Mouse (Mus musculus): ENCODE results near the gene Pyroxd2.
"Not testable (repeated sequence)": the region's sequence is repeated elsewhere in the genome, so short reads cannot be mapped to it uniquely, and the experiment has no call there.

The Pyroxd2 gene

DNA sequence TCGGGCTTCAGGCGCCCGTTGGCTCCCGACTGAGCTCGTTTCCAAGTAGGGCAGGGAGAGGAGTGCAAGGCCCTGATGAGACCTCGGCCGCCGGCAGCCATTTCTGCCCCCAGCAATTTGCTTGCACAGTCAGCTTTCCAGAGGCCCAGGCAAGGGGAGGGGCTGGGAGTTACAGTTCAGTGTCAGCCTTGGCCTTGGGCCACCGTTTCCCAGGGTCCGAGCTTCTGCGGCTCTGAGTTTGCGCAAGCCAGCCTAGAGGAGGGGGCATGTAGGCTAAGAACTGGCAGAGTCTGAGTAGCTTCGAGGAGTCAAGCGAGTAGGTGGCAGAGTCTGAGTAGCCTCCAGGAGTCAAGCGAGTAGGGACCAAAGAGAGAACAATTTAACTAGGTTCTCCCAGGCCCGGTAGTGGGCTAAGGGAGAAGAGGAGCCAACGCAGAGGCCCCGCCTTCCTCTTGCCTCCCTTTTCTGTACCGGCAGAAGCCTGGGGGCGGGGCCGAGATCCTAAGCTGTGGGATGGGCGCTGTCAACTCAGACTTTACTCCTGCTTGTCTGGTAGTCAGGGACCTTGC lies at the start of gene Pyroxd2:
Gene Pyroxd2, minus strand, starts transcription at position 413 of the 569 bp plus-strand sequence.
- peak; percentile 36 for DNase-seq

DNA sequence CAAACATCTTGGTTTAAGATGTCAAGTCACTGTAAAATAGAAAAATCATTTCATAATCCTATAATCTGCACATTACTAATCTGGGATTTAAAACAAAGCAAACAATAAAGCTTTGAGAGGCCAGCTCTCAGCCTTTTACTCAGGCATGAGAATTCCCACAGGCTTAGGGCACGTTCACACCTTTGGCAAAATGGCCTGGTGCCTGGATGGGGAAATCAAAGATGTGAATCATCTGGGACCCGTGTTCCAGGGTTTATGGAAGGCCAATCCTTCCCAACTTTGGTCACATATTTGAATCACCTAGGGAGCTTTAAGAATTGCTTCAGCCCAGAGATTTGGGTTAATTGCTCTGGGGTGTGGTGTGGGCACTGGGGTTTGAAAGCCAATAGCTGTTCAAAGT lies 45.3 kb upstream of the Pyroxd2 start:
- no peak for DNase-seq

DNA sequence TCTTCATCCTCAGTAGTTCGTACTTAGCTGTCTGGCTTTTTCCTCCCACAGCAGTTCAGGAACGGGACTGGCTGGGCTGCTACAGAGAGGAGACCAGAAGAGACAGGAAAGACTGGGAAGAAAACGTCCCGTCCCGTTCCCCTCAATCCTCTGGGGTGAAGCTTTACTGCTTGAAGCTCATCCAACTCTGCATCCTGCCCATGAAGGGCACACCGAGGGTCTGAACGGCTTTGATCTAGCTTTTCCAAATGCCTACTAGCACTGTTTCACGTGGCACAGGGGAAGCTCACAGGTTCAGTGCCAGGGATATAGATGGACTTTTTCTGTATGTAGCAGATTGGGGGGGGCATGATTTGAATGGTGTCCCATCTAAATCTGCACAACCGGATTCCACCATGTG lies 43.2 kb upstream of the Pyroxd2 start:
- DNase-seq, result no peak

DNA sequence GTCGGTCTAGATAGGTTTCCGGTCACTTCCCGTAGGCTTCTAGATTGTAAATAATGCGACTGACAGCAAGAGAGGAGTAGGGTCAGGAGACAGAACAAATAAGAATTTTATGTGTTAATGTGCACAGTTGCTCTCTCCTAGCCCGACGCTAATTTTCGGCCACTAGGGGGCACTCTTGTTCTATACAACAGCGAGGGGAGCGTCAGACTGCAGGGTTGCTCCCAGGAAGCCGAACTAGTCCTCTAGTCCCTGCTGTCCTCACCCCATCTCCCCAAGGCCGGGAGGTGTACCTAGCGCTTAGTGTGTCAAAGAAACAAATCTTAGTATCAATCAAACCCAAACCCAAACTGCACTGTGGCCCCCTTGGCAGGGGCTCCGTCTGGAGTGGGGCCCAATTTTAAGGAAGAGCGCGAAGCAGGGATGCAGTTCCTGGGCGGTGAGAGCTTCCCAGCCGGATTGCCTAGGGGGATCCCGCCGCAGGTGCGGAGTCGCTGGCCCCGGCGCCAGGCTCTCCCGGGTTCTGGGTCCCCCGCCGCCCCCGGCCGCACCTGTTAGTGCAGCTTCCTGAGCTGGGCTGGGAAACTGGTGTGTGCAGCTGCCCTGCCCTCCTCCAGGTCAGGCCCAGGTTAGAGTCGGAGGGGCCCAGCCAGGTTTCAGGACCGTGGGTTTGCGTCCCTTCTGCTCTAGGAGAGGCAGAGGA lies 42.5 kb upstream of the Pyroxd2 start:
- DNase-seq, result peak; percentile 87

DNA sequence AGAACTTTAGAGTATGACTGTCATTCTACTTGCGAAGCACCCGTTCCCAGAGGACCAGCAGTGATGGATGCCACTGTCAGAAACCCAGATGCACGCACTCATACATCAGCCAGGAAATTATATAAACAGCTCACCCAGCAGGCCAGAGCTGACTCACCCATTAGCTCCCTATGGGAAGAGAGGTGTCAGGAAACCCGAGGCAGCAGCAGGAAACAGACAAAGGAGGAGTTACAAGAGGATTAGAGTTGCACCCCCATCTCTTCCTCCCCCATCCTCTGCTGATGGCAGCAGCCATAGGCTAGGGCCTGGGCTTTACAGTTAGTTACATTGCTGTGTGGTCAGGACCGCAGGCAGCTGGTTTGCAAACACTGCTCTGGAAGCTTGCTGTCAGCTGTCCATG lies 35.7 kb upstream of the Pyroxd2 start:
- no peak for DNase-seq

DNA sequence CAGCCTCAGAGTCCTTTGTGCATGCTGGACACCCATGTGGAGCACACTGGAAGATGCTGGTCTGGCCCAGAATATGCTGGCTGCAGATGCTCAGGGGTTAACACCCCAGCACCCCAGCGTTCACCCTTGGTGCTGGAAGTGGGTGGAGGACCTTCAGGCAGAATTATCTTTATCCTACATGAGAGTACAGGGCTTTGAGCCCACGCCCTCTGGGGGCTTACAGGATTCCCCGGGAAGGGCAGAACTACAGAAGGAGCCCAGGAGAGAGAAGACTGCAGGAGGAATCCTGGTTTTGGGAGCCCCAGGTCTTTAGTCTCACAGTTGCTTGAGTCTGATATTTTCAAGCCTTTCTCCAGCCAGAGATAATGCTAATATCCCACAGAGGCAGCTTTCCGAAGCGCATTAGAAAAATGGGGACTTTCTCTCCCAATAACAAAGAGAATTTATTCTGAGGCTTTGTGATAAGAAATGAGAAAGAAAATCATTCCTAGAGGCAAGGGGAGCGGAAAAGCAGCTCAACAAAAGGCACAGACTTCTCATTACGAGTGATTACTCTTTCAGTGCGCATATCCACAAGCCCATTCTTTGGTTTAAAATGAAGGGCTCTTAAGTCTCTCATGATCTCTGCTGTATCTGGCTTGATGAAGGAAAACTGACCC lies 33.1 kb upstream of the Pyroxd2 start:
- DNase-seq, result no peak

DNA sequence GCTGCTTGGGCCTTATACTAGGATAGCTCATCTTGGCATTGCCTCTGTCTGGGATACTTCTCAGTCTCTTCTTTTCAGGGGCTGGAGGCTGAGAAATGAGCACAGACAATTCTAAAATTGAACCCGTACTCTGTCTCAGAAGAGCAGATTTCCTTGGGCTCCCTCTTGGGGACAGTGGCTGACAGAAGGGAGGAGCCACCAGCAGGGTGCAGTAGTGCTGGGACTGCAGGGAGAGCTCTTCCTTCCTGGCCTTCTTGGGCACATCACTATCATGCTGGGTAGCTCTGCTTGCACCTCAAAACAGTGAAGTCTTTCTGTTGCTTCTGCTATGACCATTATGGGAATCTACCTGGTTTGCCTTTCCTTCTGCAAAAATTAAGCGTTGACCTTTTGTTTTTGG lies 32.6 kb upstream of the Pyroxd2 start:
- no peak for DNase-seq

DNA sequence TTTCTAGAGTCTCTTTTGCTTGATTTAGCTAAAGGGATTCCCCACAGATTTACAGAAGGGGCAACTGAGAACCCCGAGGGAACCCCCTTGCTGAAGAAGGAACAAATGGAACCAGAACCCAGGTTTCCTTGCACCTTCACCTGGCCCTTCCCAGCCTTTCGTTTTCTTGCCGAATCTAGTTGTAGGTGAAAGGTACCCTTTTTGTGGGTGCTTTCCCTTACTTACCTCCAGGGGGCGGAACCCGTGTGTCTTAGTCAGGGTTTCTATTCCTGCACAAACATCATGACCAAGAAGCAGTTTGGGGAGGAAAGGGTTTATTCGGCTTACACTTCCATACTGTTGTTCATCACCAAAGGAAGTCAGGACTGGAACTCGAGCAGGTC lies 27.6 kb upstream of the Pyroxd2 start:
- DNase-seq, result not testable (repeated sequence)

DNA sequence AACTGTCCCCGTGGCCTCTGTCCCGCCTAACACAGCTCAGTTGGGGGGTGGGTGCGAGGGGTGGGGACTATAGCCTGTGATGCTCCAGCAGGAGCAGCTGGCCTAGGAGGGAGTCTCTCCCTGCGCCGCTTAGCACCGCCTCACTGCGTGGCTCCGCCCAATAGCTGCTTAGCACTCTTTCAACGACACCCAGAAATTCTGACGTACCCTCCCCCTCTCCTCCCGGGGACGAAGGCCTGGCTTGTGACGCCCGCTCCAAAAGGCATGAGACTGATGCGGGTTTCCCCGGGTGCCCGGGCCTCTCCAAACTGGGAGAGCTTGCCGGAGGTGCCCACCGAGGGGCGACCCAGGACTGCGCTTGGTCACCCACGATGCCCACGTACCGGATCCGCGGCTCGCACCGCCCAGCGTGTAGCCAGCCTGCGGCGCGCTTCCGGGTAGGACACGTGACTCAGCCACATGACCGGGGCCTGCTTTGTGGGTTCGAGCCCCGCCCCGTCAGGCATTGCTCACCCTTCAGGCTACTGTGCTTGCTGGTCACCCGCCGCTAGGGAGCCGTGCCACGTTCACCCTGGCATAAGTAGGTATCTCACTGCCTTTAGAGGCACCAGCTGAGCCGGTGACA lies 27.1 kb upstream of the Pyroxd2 start, which contains the start of gene Hps1:
Gene Hps1, minus strand, starts transcription at position 448 of the 625 bp plus-strand sequence.
- DNase-seq, result peak; percentile 84

DNA sequence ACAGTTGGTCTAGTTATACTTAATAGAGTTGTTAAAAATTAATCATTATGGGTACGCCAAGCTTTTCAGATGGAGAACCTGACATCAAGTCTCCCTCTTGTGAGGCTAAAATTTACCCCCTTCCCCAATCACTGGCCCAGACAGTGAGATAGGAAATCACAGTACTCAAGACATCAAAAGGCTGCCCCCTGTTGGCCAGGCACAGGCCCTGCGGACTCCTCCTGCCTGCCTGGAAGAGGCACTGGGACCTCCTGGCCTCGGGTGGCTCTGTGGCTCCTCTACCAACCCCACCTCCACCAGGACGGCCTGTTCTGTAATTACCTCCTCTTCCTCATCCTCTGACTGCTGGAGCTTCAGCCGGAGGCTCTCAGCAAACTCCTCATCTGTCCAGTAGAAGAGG lies 25.2 kb upstream of the Pyroxd2 start:
- no peak for DNase-seq

DNA sequence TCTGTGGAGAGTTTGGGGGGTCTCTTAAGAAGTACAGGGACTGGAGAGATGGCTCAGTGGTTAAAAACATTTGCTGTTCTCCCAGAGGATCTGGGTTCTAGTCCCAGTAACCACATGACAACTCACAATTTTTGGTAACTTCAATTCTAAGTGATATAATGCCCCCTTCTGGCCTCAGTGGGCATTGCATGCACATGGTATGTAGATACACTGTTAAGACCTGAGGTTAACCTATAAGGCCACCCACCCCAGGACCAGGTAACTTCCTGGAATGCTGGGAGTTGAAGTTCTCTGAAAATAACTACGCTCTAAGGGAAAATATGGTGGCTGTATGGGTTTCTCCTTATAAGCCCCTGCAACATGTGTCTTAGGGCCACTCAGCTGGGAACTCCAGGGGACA lies 24.2 kb upstream of the Pyroxd2 start:
- no peak for DNase-seq

DNA sequence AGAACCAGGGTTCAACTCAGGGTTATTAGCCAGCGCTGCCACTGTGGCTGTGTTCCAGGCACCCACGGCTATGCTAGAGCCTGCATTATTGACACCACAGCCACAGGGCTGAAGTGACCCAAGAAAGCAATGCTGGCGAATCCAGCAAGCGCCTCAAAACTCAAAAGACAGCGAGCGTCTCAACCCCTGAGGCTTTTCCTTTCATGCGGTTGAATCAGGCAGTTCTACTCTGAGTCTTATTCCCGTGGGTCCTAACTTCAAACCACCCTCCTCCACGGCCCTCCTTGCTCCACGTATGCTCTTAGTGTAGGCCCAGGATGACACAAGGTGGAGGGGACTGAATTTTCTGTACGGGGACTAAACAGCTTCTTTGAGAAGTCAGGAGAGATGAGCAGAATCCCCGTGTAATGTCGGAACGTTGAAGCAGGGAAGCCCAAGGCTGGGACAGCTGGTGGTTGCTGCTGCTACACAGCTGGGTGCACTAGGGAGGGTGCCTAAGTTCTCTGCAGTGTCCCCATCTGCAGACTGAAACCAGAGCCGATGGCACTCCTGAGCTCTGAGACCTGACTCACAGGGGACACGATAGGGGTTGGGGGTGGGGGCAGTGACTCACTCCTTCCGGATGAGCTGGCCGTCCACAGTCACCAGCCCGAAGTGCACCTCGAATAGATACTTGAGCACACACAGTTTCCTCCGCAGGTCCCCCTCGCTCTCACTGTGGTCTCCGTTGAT lies 17.7 kb upstream of the Pyroxd2 start:
- no peak for DNase-seq

DNA sequence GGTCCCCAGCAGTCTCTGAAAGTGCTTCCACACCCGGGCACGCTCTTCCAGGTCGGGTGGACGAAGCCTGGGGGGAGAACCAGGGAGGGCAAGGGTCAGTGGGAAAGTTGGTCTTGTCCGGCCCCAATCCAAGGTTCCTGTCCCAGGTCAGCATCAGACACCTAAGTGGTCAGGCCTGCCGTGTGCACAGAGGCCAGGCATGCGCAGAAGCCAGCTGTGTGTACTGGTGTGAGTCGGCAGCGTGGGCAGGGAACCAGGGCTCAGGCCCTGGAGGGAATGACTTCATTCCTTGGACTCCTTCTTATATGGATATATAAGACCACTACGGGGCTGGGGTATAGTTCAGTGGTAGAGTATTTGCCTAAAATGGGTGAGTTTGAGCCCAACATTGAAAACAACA lies 17.1 kb upstream of the Pyroxd2 start:
- no peak for DNase-seq

DNA sequence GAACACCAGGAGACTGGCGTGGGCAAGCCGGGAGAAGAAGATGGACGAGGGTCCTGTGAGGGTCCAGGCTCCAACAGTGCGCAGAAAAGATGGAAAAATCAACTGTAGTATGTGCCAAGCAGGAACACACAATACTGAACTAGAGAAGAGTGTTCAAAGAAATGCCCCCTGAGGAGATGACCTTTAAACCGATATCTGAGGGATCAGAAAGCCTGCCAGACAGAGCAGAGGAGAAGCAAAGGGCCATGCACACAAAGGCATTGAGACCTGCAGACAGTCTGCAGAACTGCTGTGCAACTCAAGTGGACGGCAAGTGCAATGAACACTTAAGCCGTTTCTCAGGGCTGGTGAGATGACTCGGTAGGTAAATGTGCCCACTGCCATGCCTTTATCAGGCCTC lies 14.8 kb upstream of the Pyroxd2 start:
- no peak for DNase-seq

DNA sequence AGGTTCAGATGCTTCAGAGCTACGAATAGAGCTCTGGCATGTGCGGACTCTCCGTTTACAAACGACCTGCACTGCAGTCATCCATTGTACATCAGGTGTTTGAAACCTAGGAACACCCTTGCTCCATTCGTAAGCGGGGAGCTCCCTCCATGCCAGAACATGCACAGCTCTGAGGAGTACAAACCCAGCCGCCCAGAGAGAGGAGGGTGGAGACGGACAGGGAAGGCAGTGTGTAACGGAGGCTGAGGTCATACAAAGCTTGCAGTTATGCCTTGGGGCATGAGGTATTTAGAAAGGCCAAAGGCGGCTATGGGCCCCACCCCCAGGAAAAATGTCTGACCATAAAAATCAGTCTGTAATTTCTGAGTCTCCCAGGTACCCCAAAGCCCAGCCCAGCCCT lies 11.8 kb upstream of the Pyroxd2 start:
- DNase-seq, result no peak

DNA sequence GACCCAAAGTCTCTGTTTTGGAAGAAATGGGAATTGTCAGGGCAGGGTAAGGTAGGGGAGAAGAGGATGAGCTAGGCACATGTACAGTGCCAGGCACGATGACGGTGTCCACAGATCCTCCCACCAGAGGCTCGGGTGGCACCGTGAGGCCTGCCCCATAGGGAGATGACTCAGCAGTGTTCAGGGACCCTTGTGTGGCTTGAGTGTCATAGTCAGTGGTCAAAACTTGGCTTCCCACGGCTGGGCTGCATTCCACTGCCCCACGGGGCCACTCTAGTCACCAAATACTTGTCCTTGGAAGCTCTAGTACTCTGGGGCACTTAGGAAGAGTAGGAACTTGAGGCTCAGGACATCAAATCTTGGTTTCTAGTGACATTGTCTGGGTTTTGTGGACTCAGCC lies 4.1 kb upstream of the Pyroxd2 start:
- no peak for DNase-seq

DNA sequence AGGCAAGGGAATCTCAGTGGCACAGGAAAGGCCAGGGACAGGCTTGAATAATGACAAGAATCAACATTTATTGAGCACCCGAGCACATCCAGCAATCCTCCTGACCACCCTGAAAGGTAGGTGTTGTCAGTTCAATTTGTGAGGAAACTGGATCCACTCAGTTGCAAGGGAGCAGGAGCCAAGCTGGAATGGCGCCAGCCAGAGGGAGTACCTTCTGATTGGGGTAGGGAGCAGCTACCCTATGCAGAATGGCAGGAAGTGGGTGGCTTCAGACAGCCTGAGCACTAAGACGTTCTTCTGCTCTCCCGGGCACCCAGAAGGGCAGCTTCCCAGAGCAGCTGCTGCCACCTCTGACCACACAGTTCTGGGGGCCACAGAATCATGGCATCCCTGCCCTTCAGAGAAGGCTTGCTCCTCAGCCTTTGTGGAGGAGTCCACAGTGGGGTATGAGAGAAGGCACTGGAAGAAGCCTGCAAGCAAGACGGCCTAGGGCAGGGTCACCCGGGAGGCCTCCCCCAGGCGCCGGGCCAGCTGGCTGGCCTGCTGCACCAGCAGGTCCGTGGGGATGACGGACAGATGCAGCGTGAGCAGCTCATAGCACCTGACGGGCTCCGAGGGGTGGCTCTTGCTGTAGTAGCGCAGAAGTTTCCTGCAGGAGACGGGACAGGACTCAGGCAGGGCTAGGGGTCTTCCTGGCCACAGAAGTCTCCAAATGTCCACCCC lies 2.7 kb upstream of the Pyroxd2 start:
- no peak for DNase-seq

DNA sequence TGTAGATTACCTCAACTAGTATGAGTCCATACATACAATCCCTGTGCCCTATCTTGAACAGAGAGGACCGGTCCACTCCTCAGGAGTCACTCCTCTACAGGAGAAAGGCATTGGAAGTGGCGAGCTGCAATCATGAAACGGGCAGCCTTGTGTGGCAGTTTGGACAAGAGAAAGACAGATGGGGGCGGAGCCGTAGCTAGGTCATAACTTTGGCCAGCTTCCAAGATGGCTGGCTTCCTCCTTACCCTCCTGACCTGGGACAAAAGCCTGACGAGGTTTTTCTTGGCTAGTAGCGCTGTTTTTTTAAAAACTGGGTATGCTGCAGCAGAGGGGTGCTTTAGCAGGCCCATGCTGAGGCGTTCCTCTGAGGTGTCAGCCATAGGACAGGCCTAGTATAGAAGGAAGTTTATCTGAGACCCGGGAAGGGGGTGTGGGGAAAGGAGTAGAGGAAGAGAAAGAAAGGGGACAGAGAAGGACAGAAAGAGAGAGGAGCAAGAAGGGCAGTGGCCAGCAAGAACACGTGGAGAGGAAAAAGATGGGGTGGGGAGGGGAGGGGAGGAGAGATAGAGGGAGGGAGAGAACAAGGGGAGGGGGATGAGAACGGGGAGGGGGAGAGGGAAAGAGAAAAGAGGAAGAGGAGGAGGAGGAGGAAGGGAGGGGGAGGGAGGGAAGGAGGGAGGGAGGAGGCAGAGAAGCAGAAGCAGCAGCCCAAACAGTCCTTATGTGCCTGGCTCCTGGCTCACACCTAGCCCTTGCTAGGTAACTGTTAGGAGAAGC lies 754 bp upstream of the Pyroxd2 start:
- DNase-seq, result no peak

DNA sequence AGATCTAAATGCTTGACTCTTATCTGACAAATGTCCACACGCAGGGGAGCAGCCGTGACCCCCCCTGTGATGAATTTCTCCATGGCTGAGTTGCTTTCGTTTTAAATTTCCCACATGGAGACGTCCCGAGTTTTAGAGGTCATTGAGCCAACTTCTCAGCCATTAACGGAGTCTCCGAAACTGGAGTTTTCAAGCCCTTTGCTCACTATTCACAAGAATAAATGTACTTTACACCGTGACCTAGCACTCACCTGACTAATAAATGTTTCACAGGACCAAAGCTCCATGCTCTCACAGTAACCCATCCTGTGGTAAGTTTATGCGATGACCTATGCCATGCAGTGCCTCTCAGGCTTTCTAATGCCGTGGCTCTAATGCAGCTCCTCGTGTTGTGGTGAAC lies 2.4 kb downstream of the Pyroxd2 start:
- no peak for DNase-seq

DNA sequence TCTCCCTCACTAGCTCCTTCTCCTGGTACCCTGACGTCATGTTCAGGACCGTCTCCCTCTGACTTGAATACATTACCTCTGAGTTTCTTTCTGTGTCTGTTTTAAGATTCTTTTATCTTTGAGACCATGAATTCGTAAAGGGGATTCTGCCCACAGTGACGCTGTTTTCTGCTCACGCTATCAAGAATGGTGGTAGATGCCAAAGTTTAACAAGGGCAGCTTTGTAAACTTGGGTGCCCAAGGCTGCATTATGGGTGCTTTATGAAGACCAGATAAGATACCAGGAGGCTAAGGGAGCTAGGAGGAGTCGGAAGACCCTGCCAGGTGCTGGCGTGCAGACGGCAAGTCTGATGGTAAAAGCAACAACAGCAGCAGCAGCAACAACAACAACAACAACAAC lies 5.9 kb downstream of the Pyroxd2 start:
- DNase-seq, result no peak

DNA sequence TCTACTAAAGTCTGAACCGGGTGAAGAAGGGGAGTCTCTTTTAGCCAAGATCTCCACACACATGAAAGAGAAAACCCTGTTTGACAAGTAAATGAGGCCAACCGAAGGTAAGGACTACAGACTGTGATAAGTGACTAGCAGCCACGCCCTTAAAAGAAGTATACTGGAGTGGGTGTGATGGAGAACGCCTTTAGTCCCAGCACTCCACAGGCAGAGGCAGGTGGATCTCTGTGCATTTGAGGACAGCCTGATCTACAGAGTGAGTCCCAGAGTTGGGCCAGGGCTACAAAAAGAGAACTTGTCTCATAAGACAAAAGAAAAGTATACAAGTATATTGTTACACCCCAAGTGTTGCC lies 6.7 kb downstream of the Pyroxd2 start:
- no peak for DNase-seq
